Mouse (Mus musculus) neural tube, embryonic 11.5 days (tissue): Measurements from ENCODE around the gene Edf1. TPM values are rescaled to one million over a fixed set of nuclear protein-coding genes. Genes with fewer than 3 reads are reported as not detected.

ENCODE experiments used
- ATAC-seq: fragments of 200-750 bp; cut with Nextera tagmentation; 2 replicates; pipeline ENCODE4 v1.8.0; 2017; ENCODE audit warnings: moderate number of reproducible peaks, mild to moderate bottlenecking, moderate TSS enrichment, moderate library complexity; ENCODE audit not compliant: insufficient read depth, low FRiP score, low TSS enrichment
- DNase-seq: peaks from one replicate; pipeline ENCODE4 v3.0.0-alpha.2; 2015; ENCODE audit warnings: low spot score
- H3K27ac ChIP-seq: fragments of 300-500 bp; sonication (generic); 2 replicates; pipeline ENCODE4 v1.5.1; 2014; ENCODE audit warnings: low read depth, mild to moderate bottlenecking, low read length
- H3K27me3 ChIP-seq: fragments of 300-500 bp; sonication (generic); 2 replicates; pipeline ENCODE4 v1.6.1; 2014; ENCODE audit warnings: mild to moderate bottlenecking, low read length, mixed read lengths; ENCODE audit not compliant: control insufficient read depth, insufficient read depth
- H3K36me3 ChIP-seq: fragments of 300-500 bp; sonication (generic); 2 replicates; pipeline ENCODE4 v1.6.1; 2014; ENCODE audit warnings: mild to moderate bottlenecking, low read length, moderate library complexity, mixed read lengths; ENCODE audit not compliant: control insufficient read depth, insufficient read depth
- H3K4me1 ChIP-seq: fragments of 300-500 bp; sonication (generic); 2 replicates; pipeline ENCODE4 v1.6.1; 2014; ENCODE audit warnings: low read length, mixed read lengths; ENCODE audit not compliant: control insufficient read depth, insufficient read depth
- H3K4me2 ChIP-seq: fragments of 300-500 bp; sonication (generic); 2 replicates; pipeline ENCODE4 v1.6.1; 2014; ENCODE audit warnings: low read depth, mild to moderate bottlenecking, moderate library complexity
- H3K4me3 ChIP-seq: fragments of 300-500 bp; sonication (generic); 2 replicates; pipeline ENCODE4 v1.5.1; 2014; ENCODE audit warnings: low read depth, low read length
- H3K9ac ChIP-seq: fragments of 300-500 bp; sonication (generic); 2 replicates; pipeline ENCODE4 v1.6.1; 2014; ENCODE audit warnings: mild to moderate bottlenecking, low read length
- H3K9me3 ChIP-seq: fragments of 300-500 bp; sonication (generic); 2 replicates; pipeline ENCODE4 v1.6.1; 2016; ENCODE audit warnings: low read length; ENCODE audit not compliant: control insufficient read depth
- WGBS: fragments of 180-500 bp; shearing (Covaris S2); extraction: QIAGEN DNeasy Blood & Tissue Kit; methylation state at CpG from one replicate; pipeline ENCODE4 v1.1.7; 2014; 5-methylcytosine and 5-hydroxymethylcytosine counted together
- polyA plus RNA-seq: library from polyadenylated mRNA; unstranded; fragments of >200 nt; fragmentation: Nextera tagmentation; extraction: Ambion mirVana; gene quantifications from 2 replicates; pipeline ENCODE4 v1.2.1, GENCODE M21; 2014

Gene Edf1
- polyA plus RNA-seq, 1 experiment from 2014 or later: 345 TPM

DNA sequence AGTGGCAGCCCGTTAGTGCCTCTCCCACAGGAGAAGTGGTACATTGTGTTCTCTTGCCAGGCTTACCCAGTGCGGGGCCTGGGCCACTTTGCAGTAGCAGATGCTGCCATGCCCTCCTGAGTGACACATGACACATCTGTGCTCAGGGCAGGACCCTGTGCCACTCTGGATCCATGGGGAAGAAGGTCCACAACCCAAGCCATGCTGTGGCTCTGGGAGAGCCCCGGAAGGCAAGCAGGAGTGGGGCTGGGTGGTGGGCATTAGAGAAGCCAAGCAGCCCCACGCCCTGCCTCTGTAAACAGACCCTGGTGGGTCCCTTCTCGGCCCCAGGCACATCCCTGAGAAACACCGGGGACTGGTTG is 25.5 kb downstream of the Edf1 start:
- H3K4me1 ChIP-seq: peaks cover 20% of the 10 kb centered on the region
- DNase-seq: no peak
- peaks cover 7% of the 10 kb centered on the region; the same call in 1 of the 2 replicates for H3K36me3 ChIP-seq
- no peak overlapping the region for H3K27ac ChIP-seq
- H3K27me3 ChIP-seq: peaks cover 33% of the 10 kb centered on the region
- no peak overlapping the region for H3K4me2 ChIP-seq
- no peaks in the 10 kb centered on the region for H3K9me3 ChIP-seq
- H3K9ac ChIP-seq: no peak overlapping the region
- H3K4me3 ChIP-seq: no peak overlapping the region
- WGBS: 87% methylated on average over 6 of the region's 6 CpGs
- no peak for ATAC-seq

DNA sequence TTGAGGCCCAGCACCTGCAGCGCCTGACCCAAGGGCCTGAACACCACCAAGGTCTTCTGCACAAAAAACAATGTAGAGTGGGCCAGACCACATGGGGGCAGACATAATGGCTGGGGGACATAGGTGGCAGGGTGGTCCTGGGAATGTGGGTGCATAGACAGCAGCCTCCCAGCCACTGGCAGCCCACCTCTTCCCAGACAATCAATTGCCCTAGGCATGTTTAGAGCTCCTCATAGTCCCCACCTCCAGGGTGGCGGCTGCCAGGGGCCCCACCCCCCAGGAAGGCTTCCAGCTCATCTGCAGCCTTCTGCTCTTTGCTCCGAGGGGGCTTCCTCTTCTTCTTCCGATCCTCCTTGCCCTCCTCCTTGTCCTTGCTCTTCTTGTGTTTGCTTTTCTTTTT is 25.9 kb downstream of the Edf1 start:
- DNase-seq (no peak), ATAC-seq (no peak)
- H3K36me3 ChIP-seq: peaks cover 7% of the 10 kb centered on the region; the same call in 1 of the 2 replicates
- WGBS: 80% methylated on average over 4 of the region's 4 CpGs
- no peak overlapping the region for H3K4me2 ChIP-seq
- H3K27ac ChIP-seq: no peak overlapping the region
- no peak overlapping the region for H3K9ac ChIP-seq
- H3K9me3 ChIP-seq: no peaks in the 10 kb centered on the region
- H3K4me1 ChIP-seq: peaks cover 16% of the 10 kb centered on the region
- no peak overlapping the region for H3K4me3 ChIP-seq
- peaks cover 28% of the 10 kb centered on the region for H3K27me3 ChIP-seq

DNA sequence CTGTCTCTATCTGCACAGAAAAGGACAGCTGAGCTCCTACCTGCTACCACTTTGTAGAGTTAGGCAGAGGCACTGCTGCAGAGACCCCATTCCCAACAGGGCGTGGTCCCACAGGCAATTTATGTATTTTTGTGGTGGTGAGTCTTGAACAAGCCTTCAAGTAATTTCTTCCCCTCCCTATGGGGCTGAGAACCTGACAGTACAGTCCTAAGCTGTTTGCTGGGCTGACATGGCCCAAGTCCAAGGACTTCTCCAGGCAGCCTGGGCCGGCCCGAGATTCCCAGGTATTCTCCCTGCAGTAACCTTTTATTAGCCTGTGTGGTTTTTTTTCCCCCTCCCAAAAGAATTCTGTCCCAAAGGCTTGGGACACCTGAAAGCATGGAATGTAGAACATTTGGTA is 26.5 kb downstream of the Edf1 start:
- H3K4me3 ChIP-seq: no peak overlapping the region
- H3K4me2 ChIP-seq: no peak overlapping the region
- DNase-seq: no peak
- H3K9me3 ChIP-seq: no peaks in the 10 kb centered on the region
- peaks cover 23% of the 10 kb centered on the region for H3K27me3 ChIP-seq
- no peak overlapping the region for H3K9ac ChIP-seq
- H3K4me1 ChIP-seq: peaks cover 15% of the 10 kb centered on the region
- H3K36me3 ChIP-seq: peaks cover 7% of the 10 kb centered on the region; the same call in 1 of the 2 replicates
- WGBS: 96% methylated on average over 3 of the region's 3 CpGs
- ATAC-seq: no peak
- no peak overlapping the region for H3K27ac ChIP-seq

DNA sequence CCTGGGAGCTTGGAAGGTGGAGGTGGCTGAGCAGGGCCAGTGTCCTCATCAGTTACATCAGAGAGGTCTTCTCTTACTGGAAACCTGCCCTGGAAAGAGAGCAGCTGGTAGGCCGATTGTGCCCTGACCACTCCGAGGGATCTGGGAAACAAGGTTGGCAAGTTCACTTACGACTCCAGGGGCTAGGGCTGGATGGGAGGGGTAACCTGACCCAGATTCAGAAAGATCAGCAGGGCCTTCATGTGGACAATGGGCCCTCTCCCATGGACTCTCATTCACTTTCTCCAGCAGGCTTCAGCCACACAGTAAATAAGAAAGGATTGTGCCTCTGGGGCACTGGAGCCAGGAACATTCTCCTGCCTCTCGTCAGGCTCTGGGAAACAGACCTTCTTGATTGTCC is 27.2 kb downstream of the Edf1 start:
- Histone ChIP-seq H3K27ac (no peak overlapping the region), H3K9me3 (no peaks in the 10 kb centered on the region), H3K36me3 (peaks cover 7% of the 10 kb centered on the region; the same call in 1 of the 2 replicates), H3K9ac (no peak overlapping the region), H3K4me2 (no peak overlapping the region), H3K4me1 (peaks cover 9% of the 10 kb centered on the region), H3K27me3 (peaks cover 16% of the 10 kb centered on the region), H3K4me3 (no peak overlapping the region)
- ATAC-seq (no peak), DNase-seq (no peak)
- WGBS: 82% methylated on average over 4 of the region's 4 CpGs

DNA sequence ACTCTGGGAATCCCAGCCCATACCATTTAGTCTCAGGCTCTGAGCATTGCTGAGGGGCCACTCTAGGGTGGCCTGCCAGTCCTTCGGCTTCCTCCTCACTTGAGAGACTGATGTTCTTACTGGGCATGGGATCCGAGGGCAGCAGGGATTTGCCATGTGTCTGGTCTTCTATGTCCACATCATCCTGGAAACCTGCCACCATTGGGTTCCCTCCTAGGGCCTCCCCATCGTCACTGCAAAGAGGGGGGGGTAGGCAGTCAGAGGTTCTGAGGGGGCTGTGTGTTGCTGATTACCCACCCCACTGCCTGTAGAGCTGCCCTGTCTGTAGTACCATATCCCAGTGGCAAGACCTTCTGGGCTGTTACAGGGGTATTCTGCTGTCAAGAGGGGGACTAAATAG is 28.0 kb downstream of the Edf1 start:
- Histone ChIP-seq H3K4me3 (no peak overlapping the region), H3K36me3 (peaks cover 7% of the 10 kb centered on the region; the same call in 1 of the 2 replicates), H3K4me1 (peaks cover 9% of the 10 kb centered on the region), H3K27me3 (peaks cover 8% of the 10 kb centered on the region), H3K9ac (no peak overlapping the region), H3K27ac (no peak overlapping the region), H3K4me2 (no peak overlapping the region), H3K9me3 (no peaks in the 10 kb centered on the region)
- no peak for ATAC-seq
- no peak for DNase-seq
- WGBS: 96% methylated on average over 3 of the region's 3 CpGs

DNA sequence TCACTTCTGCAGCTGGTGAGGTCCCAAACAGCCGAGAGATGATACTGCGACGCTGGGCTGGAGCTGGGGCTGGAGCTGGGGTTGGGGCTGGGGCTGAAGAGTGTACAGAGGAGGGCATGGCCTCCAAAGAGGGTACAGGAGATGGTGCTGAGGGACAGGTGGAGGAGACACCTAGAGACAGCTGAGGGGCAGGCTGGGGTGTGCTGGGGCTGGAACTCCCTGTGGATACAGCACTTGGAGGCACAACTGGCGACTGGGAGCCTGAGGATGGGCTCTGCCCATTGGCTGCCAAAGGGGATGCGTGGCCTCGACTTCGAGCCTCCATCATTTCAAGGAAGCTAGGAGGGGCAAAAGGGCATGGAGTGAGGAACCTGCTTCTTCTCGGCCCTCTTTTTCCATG is 29.6 kb downstream of the Edf1 start:
- H3K36me3 ChIP-seq: peaks cover 9% of the 10 kb centered on the region
- WGBS: 88% methylated on average over 8 of the region's 8 CpGs
- ATAC-seq: no peak

DNA sequence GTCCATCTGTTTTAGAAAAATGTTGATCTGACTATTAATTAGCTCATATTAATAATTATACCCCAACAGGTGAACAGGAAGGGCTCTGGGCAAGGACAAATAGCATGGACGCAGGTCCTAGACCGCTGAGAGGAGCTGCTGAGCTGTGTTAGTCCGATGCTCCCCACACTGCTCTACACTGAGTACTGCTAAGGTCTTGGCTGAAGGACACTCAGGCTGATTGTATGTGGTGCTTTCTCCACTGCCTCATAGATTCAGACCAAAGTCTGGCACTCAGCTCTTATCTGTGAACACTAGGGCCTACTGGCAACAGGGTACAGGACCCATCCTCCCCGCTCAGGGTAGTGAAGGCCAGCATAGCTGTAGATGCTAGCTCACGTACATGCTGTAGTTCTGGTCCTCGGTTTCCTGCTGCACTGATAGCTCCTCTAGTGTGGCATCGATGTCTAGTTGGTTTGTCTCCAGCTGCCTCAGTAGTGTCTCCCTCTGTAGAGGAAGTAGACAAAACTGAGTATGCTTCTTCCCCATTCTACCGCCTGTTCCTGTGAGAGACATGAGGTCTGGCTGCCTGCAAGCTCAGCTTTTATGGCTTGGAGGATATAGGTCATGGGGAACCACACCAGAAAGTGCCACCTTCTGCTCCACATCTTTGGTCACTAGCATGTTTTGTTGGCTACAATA is 30.7 kb downstream of the Edf1 start:
- no peak overlapping the region for H3K4me3 ChIP-seq
- H3K36me3 ChIP-seq: peaks cover 14% of the 10 kb centered on the region
- no peak overlapping the region for H3K4me2 ChIP-seq
- no peak for DNase-seq
- no peak overlapping the region for H3K9ac ChIP-seq
- H3K27ac ChIP-seq: no peak overlapping the region
- 96% methylated on average over 8 of the region's 8 CpGs for WGBS
- no peaks in the 10 kb centered on the region for H3K9me3 ChIP-seq
- H3K4me1 ChIP-seq: no peaks in the 10 kb centered on the region
- H3K27me3 ChIP-seq: no peaks in the 10 kb centered on the region
- ATAC-seq: no peak

More for the DNA sequence above, 29.6 kb downstream of the Edf1 start:
- no peak overlapping the region for H3K4me2 ChIP-seq
- no peak overlapping the region for H3K27ac ChIP-seq
- no peak for DNase-seq
- H3K9me3 ChIP-seq: no peaks in the 10 kb centered on the region
- H3K4me3 ChIP-seq: no peak overlapping the region
- no peaks in the 10 kb centered on the region for H3K27me3 ChIP-seq
- no peak overlapping the region for H3K9ac ChIP-seq
- peaks cover 6% of the 10 kb centered on the region for H3K4me1 ChIP-seq

DNA sequence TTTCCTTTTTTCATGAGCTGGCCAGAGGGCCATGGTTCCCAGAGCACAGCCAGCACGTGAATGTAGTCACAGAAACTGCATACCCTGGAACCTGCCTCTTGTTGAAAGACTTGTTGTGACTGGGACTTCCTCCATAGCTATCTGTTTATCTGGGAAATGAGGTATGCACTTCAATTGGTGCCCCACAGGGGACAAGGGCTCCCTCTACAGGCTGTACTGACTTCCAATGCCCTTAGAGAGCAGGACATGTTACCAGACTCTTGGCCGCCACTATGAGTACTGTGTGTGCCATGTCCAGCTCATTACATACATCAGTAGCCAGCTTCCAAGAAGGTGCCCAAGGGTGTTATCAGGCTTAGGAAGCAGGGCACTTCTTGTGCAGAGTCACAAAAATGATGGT is 34.2 kb downstream of the Edf1 start:
- no peak overlapping the region for H3K4me2 ChIP-seq
- H3K36me3 ChIP-seq: peaks cover 13% of the 10 kb centered on the region
- H3K9ac ChIP-seq: no peak overlapping the region
- H3K4me1 ChIP-seq: no peaks in the 10 kb centered on the region
- no peak for DNase-seq
- 79% methylated on average over 2 of the region's 2 CpGs for WGBS
- H3K9me3 ChIP-seq: no peaks in the 10 kb centered on the region
- no peak overlapping the region for H3K27ac ChIP-seq
- no peaks in the 10 kb centered on the region for H3K27me3 ChIP-seq
- no peak for ATAC-seq
- H3K4me3 ChIP-seq: no peak overlapping the region

DNA sequence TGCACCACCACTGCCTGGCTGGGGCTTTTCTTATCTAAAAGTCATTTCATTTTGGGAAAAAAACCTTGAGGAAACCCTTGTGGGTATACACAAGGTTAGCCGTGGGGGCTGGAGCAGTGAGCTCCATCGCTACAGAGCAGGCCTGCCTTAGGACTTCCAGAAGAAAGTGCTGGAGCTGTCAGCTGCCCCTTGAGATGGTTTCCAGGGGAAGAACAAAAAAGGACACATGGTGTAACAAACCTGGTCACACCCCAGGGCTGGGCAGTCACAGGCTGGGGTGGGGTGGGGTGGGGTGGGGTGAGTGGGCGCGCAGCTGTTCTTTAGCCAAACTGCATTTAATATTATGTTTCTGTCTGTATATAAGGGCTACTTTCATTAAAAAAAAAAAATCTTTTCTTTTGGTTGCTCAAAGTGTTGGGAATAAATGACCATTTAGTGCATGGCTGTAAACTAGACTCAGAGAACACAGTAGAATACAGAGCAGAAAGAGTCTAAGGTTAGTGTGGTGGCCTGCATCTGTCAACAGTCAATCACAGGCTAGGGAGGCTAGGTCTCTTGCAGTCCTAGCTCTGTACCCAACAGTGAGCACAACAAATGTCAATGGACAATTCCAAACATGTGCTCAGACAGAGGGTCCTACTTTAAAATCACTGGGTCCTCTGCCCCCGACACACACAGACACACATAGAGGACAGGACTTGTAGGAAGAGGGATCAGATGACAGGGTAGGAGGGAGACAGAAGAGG is 39.3 kb downstream of the Edf1 start:
- WGBS: 96% methylated on average over 5 of the region's 5 CpGs
- H3K27me3 ChIP-seq: no peaks in the 10 kb centered on the region
- no peak for DNase-seq
- H3K4me3 ChIP-seq: no peak overlapping the region
- H3K36me3 ChIP-seq: peaks cover 32% of the 10 kb centered on the region
- H3K4me1 ChIP-seq: no peaks in the 10 kb centered on the region
- H3K4me2 ChIP-seq: no peak overlapping the region
- no peak overlapping the region for H3K27ac ChIP-seq
- no peak for ATAC-seq
- H3K9me3 ChIP-seq: no peaks in the 10 kb centered on the region
- no peak overlapping the region for H3K9ac ChIP-seq
